Mouse (Mus musculus) pancreas, adult 10 weeks (tissue): ENCODE results near the gene Usp38. TPM values are rescaled to one million over a fixed set of nuclear protein-coding genes. Genes with fewer than 3 reads are reported as not detected.

Experiments
- polyA plus RNA-seq: library from polyadenylated mRNA; stranded (reverse); fragments of 350-450 nt; fragmentation: Illumina TruSeq; extraction: RNeasy Lipid Tissue Mini Kit (QIAGEN cat#74804); gene quantifications from one replicate; pipeline ENCODE4 v1.2.3, GENCODE M21; 2015; ENCODE audit warnings: low read depth, low replicate concordance; ENCODE audit not compliant: insufficient read depth

Usp38 gene
- 2.6 TPM for polyA plus RNA-seq

GRCm38 (mm10) chr8:81014789-81015699, at the start of gene Usp38:
Usp38 (minus strand) TSS chr8:81014928.

Other genes with a start within 250 kb of the Usp38 start
- 3.9 TPM for gene Gab1, start 134.4 kb downstream of the Usp38 start, polyA plus RNA-seq